Mouse (Mus musculus) myocyte (in vitro differentiated cells): Measurements from ENCODE around the gene Hoxa3.

ENCODE experiments used
- CEBPB ChIP-seq: IDR thresholded peaks from 2 replicates; pipeline ENCODE4 v1.6.1; 2011; ENCODE audit warnings: mild to moderate bottlenecking, moderate library complexity; ENCODE audit not compliant: poor library complexity, insufficient read depth, severe bottlenecking
- E2F4 ChIP-seq: IDR thresholded peaks from one replicate; pipeline ENCODE4 v1.6.1; 2011; ENCODE audit warnings: mild to moderate bottlenecking, control low read depth, moderate library complexity; ENCODE audit not compliant: insufficient read depth
- MAX ChIP-seq: IDR thresholded peaks from one replicate; pipeline ENCODE4 v1.6.1; 2011; ENCODE audit warnings: low read depth, mild to moderate bottlenecking, control low read depth
- MYOD1 ChIP-seq, 3 experiments: IDR thresholded peaks; one replicate each; pipeline ENCODE4 v1.6.1; 2011; ENCODE audit warnings: control low read depth in 2 of 3, low read depth in 2 of 3, mild to moderate bottlenecking in 2 of 3, moderate library complexity in 1 of 3; ENCODE audit not compliant: insufficient read length in 2 of 3, control insufficient read depth in 1 of 3
- MYOG ChIP-seq, 3 experiments: IDR thresholded peaks; one replicate each; pipeline ENCODE4 v1.6.1; 2011; ENCODE audit warnings: control low read depth in 2 of 3, low read depth in 2 of 3, mild to moderate bottlenecking in 2 of 3; ENCODE audit not compliant: insufficient read length in 2 of 3, control insufficient read depth in 1 of 3, insufficient read depth in 1 of 3
- POLR2A ChIP-seq: IDR thresholded peaks from one replicate; pipeline ENCODE4 v1.6.1; 2011; ENCODE audit warnings: low read depth, mild to moderate bottlenecking, control low read depth, moderate library complexity; ENCODE audit not compliant: insufficient read length
- POLR2AphosphoS2 ChIP-seq: IDR thresholded peaks from one replicate; pipeline ENCODE4 v1.6.1; 2011; ENCODE audit warnings: low read depth, control low read depth; ENCODE audit not compliant: insufficient read length
- REST ChIP-seq: IDR thresholded peaks from one replicate; pipeline ENCODE4 v1.6.1; 2011; ENCODE audit warnings: mild to moderate bottlenecking, control low read depth, moderate library complexity; ENCODE audit not compliant: insufficient read depth, insufficient read length
- SRF ChIP-seq: IDR thresholded peaks from one replicate; pipeline ENCODE4 v1.6.1; 2011; ENCODE audit warnings: low read depth; ENCODE audit not compliant: control insufficient read depth, insufficient read length
- TCF12 ChIP-seq: IDR thresholded peaks from one replicate; pipeline ENCODE4 v1.6.1; 2011; ENCODE audit warnings: mild to moderate bottlenecking, control low read depth; ENCODE audit not compliant: poor library complexity, insufficient read depth, severe bottlenecking
- USF1 ChIP-seq: IDR thresholded peaks from one replicate; pipeline ENCODE4 v1.6.1; 2011; ENCODE audit warnings: low read depth, mild to moderate bottlenecking, control low read depth, moderate library complexity

DNA sequence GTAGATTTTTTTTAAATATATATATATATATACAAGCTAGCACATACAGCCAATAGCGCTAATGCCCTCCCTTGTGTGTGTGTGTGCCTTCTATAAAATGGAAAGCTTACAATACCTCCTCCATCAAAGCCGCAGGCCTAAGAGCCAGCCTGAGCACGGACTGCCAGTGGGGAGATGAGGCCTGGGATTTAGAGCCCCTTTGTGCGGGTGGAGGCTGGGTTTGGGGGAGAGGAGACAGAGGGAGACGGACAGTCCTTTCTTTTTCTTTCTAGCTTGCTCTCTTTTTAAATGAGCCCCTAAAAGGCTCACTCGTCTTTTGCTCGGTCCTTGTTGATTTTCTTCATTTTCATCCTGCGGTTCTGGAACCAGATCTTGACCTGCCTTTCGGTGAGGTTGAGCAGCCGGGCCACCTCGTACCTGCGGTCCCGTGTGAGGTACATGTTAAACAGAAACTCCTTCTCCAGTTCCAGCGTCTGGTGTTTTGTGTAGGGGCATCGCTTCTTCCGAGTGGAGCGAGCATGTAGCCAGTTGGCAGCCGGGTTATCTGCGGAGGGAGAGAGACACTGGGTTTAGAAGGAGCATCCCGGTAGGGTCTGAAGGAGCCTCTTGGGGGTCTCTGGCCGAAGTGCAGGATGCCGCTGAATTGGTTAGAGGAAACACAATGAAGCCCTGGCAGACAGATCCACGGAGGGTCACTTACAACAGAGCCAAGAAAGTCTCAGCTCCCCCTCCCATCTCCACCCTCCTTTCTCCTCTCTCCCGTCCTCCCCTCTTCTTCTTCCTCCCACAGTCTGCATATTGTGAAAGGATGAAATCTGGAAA, 11.0 kb upstream of the Hoxa3 start:
- TF ChIP-seq TCF12 (no peak), MYOG (IDR thresholded peaks at IDR 0.05; ENCODE audit: control insufficient read depth in 1 of 3, insufficient read depth in 1 of 3, insufficient read length in 2 of 3, low read depth in 2 of 3) (no peak), POLR2A (no peak), REST (no peak), CEBPB (no peak), USF1 (no peak), E2F4 (no peak), MYOD1 (IDR thresholded peaks at IDR 0.05; ENCODE audit: control insufficient read depth in 1 of 3, insufficient read length in 2 of 3, low read depth in 2 of 3) (no peak), MAX (no peak), POLR2AphosphoS2 (no peak), SRF (no peak)
